Mouse (Mus musculus) c-Kit-positive CD71-positive TER-119-negative erythroid progenitor cells, embryonic 14.5 days (primary cell): ENCODE results near the gene Ndrg4.

Experiments
- DNase-seq: peaks from one replicate; pipeline ENCODE4 v3.0.0-alpha.2; 2013; ENCODE audit warnings: low read depth

Ndrg4 gene

DNA sequence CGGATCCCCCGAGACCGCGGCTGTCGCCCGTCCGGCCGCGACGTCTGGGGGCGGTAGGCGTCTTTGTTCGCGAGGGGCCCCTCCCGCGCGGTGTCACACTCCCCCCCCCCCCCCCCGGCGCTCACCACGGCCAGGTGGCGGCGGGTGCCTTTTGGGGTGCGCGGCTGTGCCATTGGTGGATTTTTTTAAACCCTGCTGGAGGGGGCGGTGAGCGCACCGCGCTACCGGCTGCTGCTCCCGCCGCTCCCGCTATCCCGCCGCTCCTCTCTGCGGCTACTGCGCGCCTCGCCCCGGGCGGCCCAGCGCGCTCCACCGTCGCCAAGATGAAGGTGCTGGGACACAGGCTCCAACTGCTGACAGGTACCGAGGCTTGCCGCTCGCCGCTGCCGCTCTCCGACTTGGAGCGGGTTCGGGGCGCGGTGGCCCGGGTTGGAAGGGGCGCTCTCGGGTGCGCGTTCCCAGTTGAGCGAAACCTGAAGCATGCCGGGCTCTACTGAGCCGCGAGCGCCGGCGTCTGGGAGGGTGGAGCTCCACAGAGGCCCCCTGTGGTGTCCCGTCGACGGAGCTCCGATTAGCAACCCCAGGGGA, 1.3 kb downstream of the Ndrg4 start:
- no peak for DNase-seq

DNA sequence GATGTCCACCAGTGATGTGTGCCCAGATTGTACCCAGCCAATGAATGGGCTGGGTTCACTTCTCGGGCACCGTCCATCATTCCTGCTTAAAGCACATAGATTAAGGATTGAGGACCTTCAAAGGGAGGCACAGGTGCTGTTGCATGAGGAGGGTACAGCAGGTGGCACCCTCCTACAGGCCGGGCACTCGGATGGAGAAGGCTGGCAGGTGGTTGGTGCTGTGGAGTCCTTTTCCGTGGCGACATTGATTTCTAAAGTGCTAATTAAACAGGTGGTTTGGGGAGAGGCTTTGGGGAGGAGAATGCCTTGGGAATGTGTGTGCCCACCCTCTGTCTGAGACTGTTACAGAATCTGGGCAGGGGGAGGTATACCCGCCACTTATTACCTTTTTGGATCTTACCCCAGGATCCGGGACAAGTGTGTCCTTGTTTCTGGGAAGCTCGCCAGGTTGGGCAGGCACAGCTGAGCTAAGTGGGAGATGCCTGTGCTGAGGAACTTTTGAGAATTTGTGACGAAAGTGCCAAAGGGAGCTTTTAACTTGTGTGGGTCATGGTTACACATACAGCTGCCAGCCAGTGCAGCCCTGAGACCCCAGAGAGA, 11.4 kb downstream of the Ndrg4 start:
- DNase-seq, result no peak

- DNase-seq, result no peak
Measured at GRCm38 (mm10) chr8:95690929-95691541, 14.3 kb downstream of the Ndrg4 start.

DNA sequence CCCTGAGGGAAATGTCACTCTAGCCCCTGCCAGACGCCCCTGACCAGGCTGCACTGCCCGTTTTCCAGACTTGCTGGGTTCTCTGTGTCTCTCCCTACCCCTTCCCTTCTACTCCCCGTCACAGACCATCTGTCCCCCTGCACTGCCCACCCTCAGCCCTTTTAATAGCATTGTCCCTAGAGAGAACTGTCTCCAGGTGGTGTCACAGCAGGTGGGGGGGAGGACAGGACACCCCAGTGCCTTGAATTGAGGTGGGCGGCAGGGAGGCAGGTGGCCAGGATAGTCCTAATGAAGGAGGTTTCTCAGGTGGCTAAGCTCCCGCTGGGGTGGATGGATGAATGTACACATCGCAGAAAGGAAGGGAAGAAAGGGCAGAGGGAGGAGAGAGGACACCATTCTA, 17.9 kb downstream of the Ndrg4 start:
- DNase-seq, result no peak

GRCm38 (mm10) chr8:95696661-95697060, 19.9 kb downstream of the Ndrg4 start:
- no peak for DNase-seq

- DNase-seq, result no peak
Measured at GRCm38 (mm10) chr8:95697128-95697527, 20.3 kb downstream of the Ndrg4 start.

- no peak for DNase-seq
Measured at GRCm38 (mm10) chr8:95698179-95698578, 21.4 kb downstream of the Ndrg4 start.

DNA sequence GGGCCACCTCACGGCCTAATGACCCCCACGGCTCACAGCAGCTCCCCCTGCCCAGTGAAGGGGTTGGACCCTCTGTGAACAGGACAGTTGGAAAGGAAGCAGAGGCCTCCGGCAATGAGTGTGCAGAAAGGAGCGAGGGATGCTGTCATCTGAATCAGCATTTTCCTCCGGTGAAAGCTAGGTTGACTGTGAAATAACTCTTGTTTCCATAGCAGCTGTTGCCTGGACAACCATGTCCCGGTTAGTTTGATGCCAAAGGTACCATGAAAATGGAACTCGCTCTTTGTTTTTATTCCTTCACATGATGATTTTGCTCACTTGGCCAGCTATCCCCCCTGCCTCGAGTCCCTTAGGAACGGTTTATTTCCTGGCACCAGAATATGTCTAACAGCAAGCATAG, 23.5 kb downstream of the Ndrg4 start:
- no peak for DNase-seq

- DNase-seq, result no peak
Measured at GRCm38 (mm10) chr8:95701809-95702208, 25.0 kb downstream of the Ndrg4 start.

DNA sequence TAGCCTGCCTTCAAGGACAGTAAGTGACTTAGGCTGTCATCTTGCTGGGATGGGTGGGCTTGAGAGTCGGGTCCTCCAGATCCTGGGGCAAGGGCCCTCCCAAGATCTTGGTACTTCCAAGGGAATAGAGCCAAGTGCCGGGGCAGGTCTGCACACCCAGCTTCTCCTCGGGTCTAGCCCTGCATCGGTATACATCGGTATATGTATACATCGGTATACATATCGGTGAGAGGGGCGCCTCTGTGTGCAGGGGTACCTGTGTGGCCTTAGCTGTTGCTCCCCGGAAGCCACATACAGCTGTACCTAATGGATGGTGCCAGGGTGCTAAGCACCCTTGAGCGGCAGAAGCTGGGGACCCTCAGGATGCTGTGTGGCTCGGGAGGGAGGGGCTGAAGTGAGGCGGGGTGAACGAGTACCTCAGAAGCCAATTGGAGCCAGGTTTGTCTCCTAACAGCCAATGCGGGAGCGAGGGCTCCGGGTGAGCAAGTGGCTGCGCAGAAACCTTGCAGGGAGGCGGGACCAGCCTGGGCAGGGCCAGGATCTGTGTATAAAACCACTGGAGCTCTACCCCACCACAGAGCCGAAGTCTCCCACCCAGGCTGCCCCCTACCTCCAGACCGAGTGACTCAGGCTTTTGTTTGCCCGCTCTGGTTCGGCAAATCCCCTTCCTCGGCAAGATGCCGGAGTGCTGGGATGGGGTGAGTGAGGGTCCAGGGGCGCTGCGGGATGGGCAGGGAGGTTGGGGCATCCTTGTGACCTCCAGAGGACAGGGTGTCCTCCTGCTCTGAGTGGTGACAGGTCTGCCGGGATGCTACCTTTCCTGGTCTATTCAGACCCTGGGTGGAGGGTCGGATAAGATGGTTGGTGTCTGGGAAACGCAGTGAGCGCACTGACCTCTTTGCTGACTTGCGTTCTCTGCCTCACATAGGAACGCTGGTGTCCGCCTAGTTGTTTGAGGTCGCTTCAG, 26.0 kb downstream of the Ndrg4 start:
- peak; percentile 65 for DNase-seq

- DNase-seq, result no peak
Measured at GRCm38 (mm10) chr8:95703461-95704260, 26.9 kb downstream of the Ndrg4 start.

DNA sequence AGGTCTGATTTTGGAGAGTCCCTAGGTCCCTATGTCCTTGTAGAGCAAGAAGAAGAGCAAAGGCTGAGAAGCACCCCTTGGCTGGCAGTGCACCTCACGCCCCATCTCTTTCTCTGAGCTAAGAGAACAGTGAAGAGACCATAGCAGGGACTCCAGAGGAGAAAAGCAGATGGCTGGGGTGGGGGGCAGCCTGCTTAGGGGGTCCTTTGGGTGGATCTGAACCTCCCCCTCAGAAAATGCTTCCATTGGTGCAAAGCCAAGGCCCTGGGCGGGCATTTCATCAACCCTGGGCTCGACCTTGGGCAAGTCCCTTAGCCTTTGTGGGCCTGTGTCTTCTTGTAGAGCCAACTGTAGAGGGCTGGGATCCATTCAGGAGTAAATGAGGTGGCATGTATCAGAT, 27.8 kb downstream of the Ndrg4 start:
- DNase-seq, result no peak

DNA sequence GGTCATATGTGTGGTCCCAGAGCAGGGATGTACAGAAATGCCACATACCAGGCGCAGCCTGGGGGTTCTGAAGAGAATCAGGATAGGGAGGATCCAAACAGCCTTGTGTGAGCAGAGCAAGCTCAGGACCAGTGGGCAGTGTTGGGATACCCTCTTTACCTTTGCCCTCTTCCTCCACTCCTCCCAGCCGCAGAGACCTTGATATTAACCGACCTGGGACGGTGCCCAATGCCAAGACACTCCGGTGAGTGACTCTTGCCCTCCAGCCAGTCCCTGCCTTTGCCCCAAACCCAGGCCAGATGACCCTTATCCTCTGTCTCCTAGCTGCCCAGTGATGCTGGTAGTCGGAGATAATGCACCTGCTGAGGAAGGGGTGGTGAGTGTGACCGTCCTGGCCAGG, 32.8 kb downstream of the Ndrg4 start:
- DNase-seq, result no peak

DNA sequence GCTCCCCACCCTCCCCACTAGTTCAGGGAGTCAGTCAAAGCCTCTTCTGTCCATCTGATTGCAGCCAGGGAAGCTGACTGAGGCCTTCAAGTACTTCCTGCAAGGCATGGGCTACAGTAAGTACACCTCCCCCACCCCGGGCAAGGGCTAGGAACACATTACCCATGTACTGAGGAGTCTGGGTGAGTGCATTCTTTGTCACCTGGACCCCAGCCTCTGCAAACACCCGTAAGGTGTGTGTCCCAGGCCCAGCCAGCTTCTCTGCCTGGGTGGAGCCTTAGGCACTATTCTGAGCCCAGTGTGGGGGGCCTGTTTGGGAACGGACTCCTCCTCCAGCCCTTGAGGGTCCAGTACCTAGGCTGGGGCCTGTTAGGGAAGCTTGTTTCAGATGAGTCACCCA, 34.2 kb downstream of the Ndrg4 start:
- DNase-seq, result no peak

- no peak for DNase-seq
Measured at GRCm38 (mm10) chr8:95712395-95712794, 35.6 kb downstream of the Ndrg4 start.

DNA sequence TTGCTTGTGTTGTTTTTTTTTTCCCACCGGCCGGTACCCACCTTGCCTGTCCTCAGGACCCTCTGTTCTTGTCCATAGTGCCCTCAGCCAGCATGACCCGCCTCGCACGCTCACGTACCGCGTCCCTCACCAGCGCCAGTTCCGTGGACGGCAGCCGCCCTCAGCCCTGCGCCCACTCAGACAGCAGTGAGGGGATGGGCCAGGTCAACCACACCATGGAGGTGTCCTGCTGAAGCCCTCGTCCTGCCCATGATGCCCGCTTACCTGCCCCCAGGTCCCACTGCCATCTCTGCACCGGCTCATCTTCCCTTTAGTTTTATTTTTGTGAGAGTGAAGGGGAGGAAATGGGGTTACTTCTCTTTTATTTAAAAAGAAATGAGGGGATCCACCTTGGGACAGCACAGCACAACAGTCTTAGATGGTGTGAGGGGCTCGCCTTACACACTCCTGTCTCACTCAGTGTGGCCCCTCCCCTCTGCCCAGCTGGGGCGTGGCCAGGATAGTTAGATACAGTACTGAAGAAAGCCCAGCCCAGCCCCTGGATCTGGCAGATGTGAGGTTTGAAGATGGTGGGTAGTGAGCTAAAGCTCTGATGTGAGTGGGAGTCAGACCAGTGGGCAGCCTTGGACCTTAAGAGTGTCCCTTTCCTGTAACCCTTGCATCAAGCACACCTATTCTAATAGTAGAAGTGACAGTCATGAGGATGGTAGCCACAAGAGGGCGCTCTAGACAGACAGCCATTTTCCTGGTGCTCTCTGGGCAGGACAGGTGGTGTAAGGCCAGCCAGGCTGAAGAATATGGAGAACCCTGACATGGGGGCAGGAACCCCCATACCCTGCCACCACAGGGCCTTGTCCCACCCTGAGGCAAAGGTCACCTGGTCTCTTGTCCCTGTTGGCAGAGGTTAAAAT, 36.6 kb downstream of the Ndrg4 start:
- DNase-seq, result peak; percentile 79

DNA sequence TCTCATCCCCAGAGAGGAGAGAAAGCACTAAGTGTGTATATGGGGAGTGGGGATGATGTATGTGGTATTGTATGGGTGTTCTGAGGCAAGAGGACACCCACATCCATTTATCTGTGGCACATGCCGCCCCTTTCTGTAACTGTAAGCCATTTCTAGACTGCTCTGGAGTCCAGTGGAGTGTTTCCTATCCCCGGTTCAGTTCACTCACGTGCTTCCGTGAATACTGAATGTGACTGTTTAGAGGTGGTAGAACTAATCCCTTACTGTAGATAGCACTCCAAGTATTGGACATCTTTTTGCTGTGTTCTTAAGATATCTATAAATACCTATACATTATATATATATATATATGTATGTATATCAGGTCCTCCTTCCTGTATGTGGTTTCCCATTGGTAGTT, 37.6 kb downstream of the Ndrg4 start:
- DNase-seq, result no peak

DNA sequence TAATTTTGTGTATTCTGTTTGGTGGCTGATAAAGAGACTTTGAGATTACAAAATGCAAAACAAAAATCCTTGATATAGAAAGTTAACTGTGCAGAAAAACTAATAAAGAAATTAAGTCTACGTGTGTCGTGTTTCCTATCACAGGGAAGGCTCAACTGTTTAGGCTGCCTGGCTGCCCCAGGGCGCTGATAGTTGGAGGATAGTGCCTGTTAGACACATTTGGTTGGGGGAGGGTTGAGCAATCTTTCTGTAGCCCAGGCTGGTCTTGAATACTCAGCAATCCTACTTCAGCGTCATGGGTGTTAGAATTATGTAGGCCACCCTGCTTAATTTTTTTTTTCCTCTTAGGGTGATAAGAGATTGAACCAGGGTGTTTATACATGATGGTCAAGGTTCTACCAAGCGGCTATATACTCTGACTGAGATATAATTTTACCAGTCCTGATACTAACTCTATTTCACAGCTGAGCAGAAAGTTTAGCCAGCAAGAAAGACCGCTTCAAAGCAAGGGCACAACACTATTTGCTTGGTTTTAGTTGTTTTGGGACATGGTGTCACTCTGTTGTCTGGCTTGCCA, 38.1 kb downstream of the Ndrg4 start:
- no peak for DNase-seq

DNA sequence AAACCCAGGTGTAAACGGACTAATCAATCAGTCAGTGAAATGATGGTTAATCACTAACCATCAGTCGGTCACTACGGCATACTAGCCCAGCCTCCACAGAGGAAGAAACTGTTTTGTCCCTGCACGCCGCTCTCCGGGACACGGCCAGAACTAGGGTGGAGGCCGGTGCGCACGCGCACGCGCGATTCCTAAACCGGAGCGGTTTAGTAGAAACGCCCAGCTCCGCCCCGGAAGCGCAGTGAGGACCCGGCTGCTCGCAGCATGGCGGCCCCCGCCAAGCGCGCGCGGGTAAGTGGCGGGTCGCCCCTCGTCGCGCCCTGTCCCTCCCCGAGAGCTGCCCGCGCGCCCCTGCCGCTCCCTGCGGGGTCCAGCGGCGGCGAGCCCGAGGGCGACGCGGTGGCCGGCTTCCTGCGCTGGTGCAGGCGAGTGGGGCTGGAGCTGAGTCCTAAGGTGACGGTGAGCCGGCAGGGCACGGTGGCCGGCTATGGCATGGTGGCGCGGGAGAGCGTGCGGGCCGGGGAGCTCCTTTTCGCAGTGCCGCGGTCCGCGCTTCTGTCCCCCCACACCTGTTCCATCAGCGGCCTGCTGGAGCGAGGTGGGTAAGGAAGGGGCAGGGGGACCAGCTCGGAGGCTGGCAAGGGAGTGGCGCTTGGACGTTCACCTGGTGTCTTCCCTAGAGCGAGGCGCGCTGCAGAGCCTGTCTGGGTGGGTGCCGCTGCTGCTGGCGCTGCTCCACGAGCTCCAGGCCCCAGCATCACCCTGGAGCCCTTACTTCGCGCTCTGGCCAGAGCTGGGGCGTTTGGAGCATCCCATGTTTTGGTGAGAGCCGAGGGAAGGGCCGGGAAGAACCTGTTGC, 39.1 kb downstream of the Ndrg4 start, which contains the start of gene Setd6:
Gene Setd6 (plus strand): TSS at position 206 of the 856 bp plus-strand sequence.
- DNase-seq, result peak; percentile 85
